Mouse (Mus musculus) liver, embryonic 13.5 days (tissue): Measurements from ENCODE around the gene Fbln1. TPM values are rescaled to one million over a fixed set of nuclear protein-coding genes. Genes with fewer than 3 reads are reported as not detected.

Source experiments
- ATAC-seq: fragments of 200-750 bp; cut with Nextera tagmentation; 2 replicates; pipeline ENCODE4 v1.8.0; 2017; ENCODE audit warnings: low read depth, mild to moderate bottlenecking, moderate number of reproducible peaks, moderate library complexity
- DNase-seq: peaks from one replicate; pipeline ENCODE4 v3.0.0; 2022
- H3K27ac ChIP-seq: fragments of 300-500 bp; sonication (generic); 2 replicates; pipeline ENCODE4 v1.5.1; 2015; ENCODE audit warnings: moderate library complexity, mild to moderate bottlenecking, inconsistent platforms
- H3K27me3 ChIP-seq: fragments of 300-500 bp; sonication (generic); 2 replicates; pipeline ENCODE4 v1.6.1; 2015; ENCODE audit warnings: mild to moderate bottlenecking, inconsistent platforms
- H3K36me3 ChIP-seq: fragments of 300-500 bp; sonication (generic); 2 replicates; pipeline ENCODE4 v1.6.1; 2015; ENCODE audit warnings: mild to moderate bottlenecking, inconsistent platforms
- H3K4me1 ChIP-seq: fragments of 300-500 bp; sonication (generic); replicated peaks from 2 replicates; pipeline ENCODE4 v1.6.1; 2015; ENCODE audit warnings: inconsistent platforms
- H3K4me2 ChIP-seq: fragments of 300-500 bp; sonication (generic); 2 replicates; pipeline ENCODE4 v1.6.1; 2015; ENCODE audit warnings: inconsistent platforms, mild to moderate bottlenecking, moderate library complexity
- H3K4me3 ChIP-seq: fragments of 300-500 bp; sonication (generic); replicated peaks from 2 replicates; pipeline ENCODE4 v1.5.1; 2015; ENCODE audit warnings: mild to moderate bottlenecking, inconsistent platforms
- H3K9ac ChIP-seq: fragments of 300-500 bp; sonication (generic); 2 replicates; pipeline ENCODE4 v1.6.1; 2015; ENCODE audit warnings: mild to moderate bottlenecking, inconsistent platforms
- H3K9me3 ChIP-seq: fragments of 300-500 bp; sonication (generic); replicated peaks from 2 replicates; pipeline ENCODE4 v1.6.1; 2016; ENCODE audit warnings: inconsistent platforms
- WGBS: fragments of 180-500 bp; shearing (Covaris S2); methylation state at CpG from one replicate; pipeline ENCODE4 v1.1.7; 2015; ENCODE audit not compliant: insufficient replicate concordance; 5-methylcytosine and 5-hydroxymethylcytosine counted together
- polyA plus RNA-seq: library from polyadenylated mRNA; unstranded; fragments of >200 nt; fragmentation: Nextera tagmentation; extraction: Ambion mirVana; gene quantifications from 2 replicates; pipeline ENCODE4 v1.2.1, GENCODE M21; 2015

Fbln1 gene
- polyA plus RNA-seq, 1 experiment from 2014 or later, result 10.4 TPM

GRCm38 (mm10) chr15:85207763-85208162 lies 2.0 kb downstream of the Fbln1 start:
- no peak overlapping the region for H3K4me3 ChIP-seq
- 0 out of 2 replicates have a peak, but pooled peaks cover 7% of the 10 kb centered on the region for H3K9me3 ChIP-seq
- no peak overlapping the region for H3K27ac ChIP-seq
- no peak overlapping the region for H3K9ac ChIP-seq
- peaks cover 24% of the 10 kb centered on the region for H3K4me1 ChIP-seq
- 0 out of 2 replicates have a peak overlapping the region, but pooled peaks have one; percentile 5 for H3K4me2 ChIP-seq
- no peak for ATAC-seq
- no peaks in the 10 kb centered on the region for H3K36me3 ChIP-seq
- H3K27me3 ChIP-seq, result peaks cover 33% of the 10 kb centered on the region
- no peak for DNase-seq
- 48% methylated on average over 2 of the region's 2 CpGs for WGBS

GRCm38 (mm10) chr15:85208332-85208731 lies 2.6 kb downstream of the Fbln1 start:
- Histone ChIP-seq H3K4me2 (0 out of 2 replicates have a peak overlapping the region, but pooled peaks have one; percentile 5), H3K9me3 (0 out of 2 replicates have a peak, but pooled peaks cover 7% of the 10 kb centered on the region), H3K4me1 (peaks cover 24% of the 10 kb centered on the region), H3K27me3 (peaks cover 33% of the 10 kb centered on the region), H3K9ac (no peak overlapping the region), H3K36me3 (no peaks in the 10 kb centered on the region), H3K27ac (no peak overlapping the region), H3K4me3 (no peak overlapping the region)
- ATAC-seq, result no peak
- no peak for DNase-seq
- 12% methylated on average over 10 of the region's 10 CpGs for WGBS

GRCm38 (mm10) chr15:85209341-85209740 lies 3.6 kb downstream of the Fbln1 start:
- Histone ChIP-seq H3K4me3 (no peak overlapping the region), H3K4me2 (no peak overlapping the region), H3K9ac (no peak overlapping the region), H3K9me3 (0 out of 2 replicates have a peak, but pooled peaks cover 7% of the 10 kb centered on the region), H3K27me3 (peaks cover 33% of the 10 kb centered on the region), H3K4me1 (peaks cover 24% of the 10 kb centered on the region), H3K27ac (no peak overlapping the region), H3K36me3 (no peaks in the 10 kb centered on the region)
- ATAC-seq, result no peak
- WGBS, result 61% methylated on average over 3 of the region's 3 CpGs
- DNase-seq, result no peak

GRCm38 (mm10) chr15:85210686-85211085 lies 4.9 kb downstream of the Fbln1 start:
- ATAC-seq, result no peak
- Histone ChIP-seq H3K27ac (no peak overlapping the region), H3K4me2 (no peak overlapping the region), H3K4me1 (peaks cover 23% of the 10 kb centered on the region), H3K9me3 (0 out of 2 replicates have a peak, but pooled peaks cover 10% of the 10 kb centered on the region), H3K27me3 (peaks cover 19% of the 10 kb centered on the region), H3K9ac (no peak overlapping the region), H3K4me3 (no peak overlapping the region), H3K36me3 (0 out of 2 replicates have a peak, but pooled peaks cover 1% of the 10 kb centered on the region)
- no peak for DNase-seq
- WGBS, result 70% methylated on average over 12 of the region's 12 CpGs

GRCm38 (mm10) chr15:85211101-85211760 lies 5.5 kb downstream of the Fbln1 start:
- DNase-seq, result no peak
- no peak overlapping the region for H3K27ac ChIP-seq

GRCm38 (mm10) chr15:85216069-85216813 lies 10.5 kb downstream of the Fbln1 start:
- Histone ChIP-seq H3K27me3 (no peaks in the 10 kb centered on the region), H3K9me3 (peaks cover 13% of the 10 kb centered on the region), H3K9ac (no peak overlapping the region), H3K4me2 (no peak overlapping the region), H3K36me3 (0 out of 2 replicates have a peak, but pooled peaks cover 3% of the 10 kb centered on the region), H3K4me1 (no peaks in the 10 kb centered on the region), H3K27ac (no peak overlapping the region), H3K4me3 (no peak overlapping the region)
- ATAC-seq (no peak), DNase-seq (no peak)
- 81% methylated on average over 7 of the region's 7 CpGs for WGBS

More at GRCm38 (mm10) chr15:85211101-85211760, 5.5 kb downstream of the Fbln1 start:
- Histone ChIP-seq H3K4me2 (no peak overlapping the region), H3K4me1 (peaks cover 18% of the 10 kb centered on the region), H3K27me3 (peaks cover 14% of the 10 kb centered on the region), H3K4me3 (no peak overlapping the region), H3K9ac (no peak overlapping the region), H3K9me3 (peaks cover 16% of the 10 kb centered on the region), H3K36me3 (0 out of 2 replicates have a peak, but pooled peaks cover 3% of the 10 kb centered on the region)
- ATAC-seq, result no peak
- WGBS, result 83% methylated on average over 18 of the region's 18 CpGs

GRCm38 (mm10) chr15:85218617-85219265 lies 13.0 kb downstream of the Fbln1 start:
- ATAC-seq (no peak), DNase-seq (no peak)
- 72% methylated on average over 5 of the region's 5 CpGs for WGBS
- Histone ChIP-seq H3K9ac (no peak overlapping the region), H3K4me1 (no peaks in the 10 kb centered on the region), H3K36me3 (0 out of 2 replicates have a peak, but pooled peaks cover 3% of the 10 kb centered on the region), H3K27ac (no peak overlapping the region), H3K4me3 (no peak overlapping the region), H3K4me2 (no peak overlapping the region), H3K27me3 (no peaks in the 10 kb centered on the region), H3K9me3 (peaks cover 13% of the 10 kb centered on the region)

- WGBS, result 69% methylated on average over 6 of the region's 6 CpGs
- H3K27me3 ChIP-seq, result no peaks in the 10 kb centered on the region
These were observed 14.6 kb downstream of the Fbln1 start for GRCm38 (mm10) chr15:85220371-85220770.

GRCm38 (mm10) chr15:85221115-85221854 lies 15.5 kb downstream of the Fbln1 start:
- H3K4me1 ChIP-seq, result no peaks in the 10 kb centered on the region
- no peaks in the 10 kb centered on the region for H3K36me3 ChIP-seq
- H3K4me2 ChIP-seq, result no peak overlapping the region
- ATAC-seq, result no peak
- H3K27ac ChIP-seq, result no peak overlapping the region
- H3K9ac ChIP-seq, result no peak overlapping the region
- H3K9me3 ChIP-seq, result peaks cover 3% of the 10 kb centered on the region
- H3K4me3 ChIP-seq, result no peak overlapping the region
- 58% methylated on average over 12 of the region's 12 CpGs for WGBS
- DNase-seq, result no peak
- H3K27me3 ChIP-seq, result no peaks in the 10 kb centered on the region

More at GRCm38 (mm10) chr15:85220371-85220770, 14.6 kb downstream of the Fbln1 start:
- ATAC-seq, result no peak
- Histone ChIP-seq H3K27ac (no peak overlapping the region), H3K4me1 (no peaks in the 10 kb centered on the region), H3K36me3 (0 out of 2 replicates have a peak, but pooled peaks cover 3% of the 10 kb centered on the region), H3K9me3 (peaks cover 12% of the 10 kb centered on the region), H3K9ac (no peak overlapping the region), H3K4me2 (no peak overlapping the region), H3K4me3 (no peak overlapping the region)
- DNase-seq, result no peak

- H3K27ac ChIP-seq, result no peak overlapping the region
- no peaks in the 10 kb centered on the region for H3K36me3 ChIP-seq
- H3K9me3 ChIP-seq, result no peaks in the 10 kb centered on the region
- ATAC-seq (no peak), DNase-seq (no peak)
- H3K4me1 ChIP-seq, result peaks cover 13% of the 10 kb centered on the region
- H3K4me3 ChIP-seq, result no peak overlapping the region
- no peaks in the 10 kb centered on the region for H3K27me3 ChIP-seq
- H3K9ac ChIP-seq, result no peak overlapping the region
- no peak overlapping the region for H3K4me2 ChIP-seq
- WGBS, result 90% methylated on average over 3 of the region's 3 CpGs
These were observed 19.9 kb downstream of the Fbln1 start for GRCm38 (mm10) chr15:85225693-85226092.
